In the genomic region with DNA sequence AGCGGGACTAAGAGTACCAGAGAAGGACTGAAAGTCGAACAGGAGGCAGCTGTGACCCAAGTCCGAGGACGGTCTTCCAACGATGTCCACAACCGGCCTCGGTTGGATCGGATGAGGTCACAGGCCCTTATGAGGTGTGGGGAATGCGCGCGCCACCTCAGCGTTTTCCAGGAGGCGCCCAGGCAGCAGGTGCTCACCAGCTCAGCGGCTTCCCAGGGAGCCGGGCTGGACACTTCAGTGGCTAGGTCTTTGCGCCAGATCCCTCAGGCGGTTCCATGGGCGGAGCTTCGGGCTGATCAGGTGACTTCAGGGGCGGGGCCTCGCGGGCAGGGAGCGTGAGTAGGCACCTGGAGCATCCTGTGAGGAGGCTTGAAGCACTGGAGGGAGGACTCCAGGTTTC, we compare ENCODE assay signal across 9 mouse cellular contexts. TPM values are rescaled to one million over a fixed set of nuclear protein-coding genes. Genes with fewer than 3 reads are reported as not detected.
A peak's percentile ranks its signal among the peaks of the same experiment; 100 is the strongest.
DNase-seq lines count a peak whose midpoint lies in the region; ATAC-seq lines count a peak whose summit lies in the region.
"Had no signal": no experiment of that assay in that cellular context is flagged by ENCODE, and none has a peak within 500 bp of the region (broad histone marks: within the 10 kb centered on the region; RNA-seq: fewer than 3 reads in every experiment).

Gene Gm11639 (plus strand): TSS at position 160 of the 400 bp plus-strand sequence.

- H3K27ac ChIP-seq in hindbrain, embryonic 15.5 days (replicated peaks), result no peak within 1 kb of the TSS
- no peak within 1 kb of the TSS for H3K27ac ChIP-seq in lung, embryonic 16.5 days (ENCODE audit: low read length)

- H3K4me2 ChIP-seq in hindbrain, embryonic 15.5 days, result peak within 1 kb of the TSS; percentile 39
- H3K4me2 ChIP-seq in lung, embryonic 16.5 days (ENCODE audit: low read depth, low read length), result peak within 1 kb of the TSS; percentile 43

- H3K9ac ChIP-seq in hindbrain, embryonic 15.5 days, result no peak within 1 kb of the TSS
- H3K9ac ChIP-seq in lung, embryonic 16.5 days (ENCODE audit: low read length), result no peak within 1 kb of the TSS

- no peaks in the 10 kb centered on the region for H3K4me1 ChIP-seq in hindbrain, embryonic 15.5 days (replicated peaks)
- no peaks in the 10 kb centered on the region for H3K4me1 ChIP-seq in lung, embryonic 16.5 days (replicated peaks; ENCODE audit: control insufficient read depth, insufficient read depth, low read length)

- H3K27me3 ChIP-seq in hindbrain, embryonic 15.5 days, result no peaks in the 10 kb centered on the region
- H3K27me3 ChIP-seq in lung, embryonic 16.5 days (ENCODE audit: control insufficient read depth, insufficient read depth, low read depth, low read length), result no peaks in the 10 kb centered on the region

- no peak for ATAC-seq in hindbrain, embryonic 15.5 days (ENCODE audit: low FRiP score, low read depth)
- peak; percentile 54; the same call in 1 of the 2 replicates for ATAC-seq in lung, embryonic 16.5 days (ENCODE audit: low read depth)

- no peaks in the 10 kb centered on the region for H3K9me3 ChIP-seq in hindbrain, embryonic 15.5 days
- H3K9me3 ChIP-seq in lung, embryonic 16.5 days (ENCODE audit: control insufficient read depth, low read length), result no peaks in the 10 kb centered on the region

- no peaks in the 10 kb centered on the region for H3K36me3 ChIP-seq in hindbrain, embryonic 15.5 days
- H3K36me3 ChIP-seq in lung, embryonic 16.5 days (ENCODE audit: control insufficient read depth, insufficient read depth, low read length), result no peaks in the 10 kb centered on the region

- intact Hi-C loops in gastrocnemius, postnatal 14 days (cut with DNase I; ENCODE audit: low total_unique reads), result no loop called here

- peak; percentile 72 for DNase-seq in heart, adult 11 months
- DNase-seq in heart, adult 18-20 months, result no peak
- peak; percentile 39 for DNase-seq in embryo, embryonic 11.5 days (ENCODE audit: low read depth, low spot score)
- peak; percentile 5 for DNase-seq in yolk sac, embryonic 10.5 days (ENCODE audit: low spot score)
- no peak for DNase-seq in gastrocnemius, postnatal 14 days
- no peak for DNase-seq in left cerebral cortex, adult 11 months (ENCODE audit: low spot score)

- peak within 1 kb of the TSS; percentile 13; the same call in 1 of the 2 replicates for H3K4me3 ChIP-seq in hindbrain, embryonic 15.5 days
- H3K4me3 ChIP-seq in lung, embryonic 16.5 days (ENCODE audit: low read length), result peak within 1 kb of the TSS; percentile 12; the same call in 1 of the 2 replicates

- 32% methylated on average over 23 of the region's 23 CpGs for WGBS in hindbrain, embryonic 15.5 days
- 22% methylated on average over 23 of the region's 23 CpGs for WGBS in lung, embryonic 16.5 days

RNA-seq across cellular contexts. Expression of gene Gm11639, which starts in this region (rescaled TPM):
- under 1 TPM; 0.02 to 0.03 TPM for total RNA-seq in heart, adult 18-20 months (2021)
- 0.04 and 0.60 TPM in 2 replicates for polyA plus RNA-seq in hindbrain, embryonic 15.5 days (2015; fragmentation: Nextera tagmentation; extraction: Ambion mirVana)
- polyA plus RNA-seq in lung, embryonic 16.5 days (2015; fragmentation: Nextera tagmentation; extraction: Ambion mirVana), result 0.01 TPM in 1 of 2 replicates, not detected in the other
- under 1 TPM; 0.02 TPM for total RNA-seq in gastrocnemius, postnatal 14 days (2021)
- total RNA-seq: common myeloid progenitor, adult 5-6 weeks had no signal

Comparison
In these comparisons a context has a peak if more than half of its experiments do, and no peak if none do; other contexts are left out.
1. DNase-seq: peak in heart, adult 11 months (single experiment), embryo, embryonic 11.5 days (single experiment) and yolk sac, embryonic 10.5 days (single experiment); none in heart, adult 18-20 months (0 of 2), gastrocnemius, postnatal 14 days (single experiment) and left cerebral cortex, adult 11 months (single experiment).
2. Peak in ATAC-seq, H3K4me3 ChIP-seq and H3K4me2 ChIP-seq in lung, embryonic 16.5 days; RNA of the gene not detected or under 1 TPM.